Mouse (Mus musculus) intestine, embryonic 16.5 days (tissue): ENCODE results near the gene Pappa2. TPM values are rescaled to one million over a fixed set of nuclear protein-coding genes. Genes with fewer than 3 reads are reported as not detected.

ENCODE experiments used
- ATAC-seq: fragments of 200-750 bp; cut with Nextera tagmentation; 2 replicates; pipeline ENCODE4 v1.8.0; 2017; ENCODE audit warnings: moderate TSS enrichment, moderate library complexity
- H3K27ac ChIP-seq: fragments of 300-500 bp; sonication (generic); 2 replicates; pipeline ENCODE4 v1.5.1; 2014; ENCODE audit warnings: mild to moderate bottlenecking, low read length
- H3K27me3 ChIP-seq: fragments of 300-500 bp; sonication (generic); replicated peaks from 2 replicates; pipeline ENCODE4 v1.6.1; 2014; ENCODE audit warnings: low read length, control low read depth, mixed read lengths; ENCODE audit not compliant: control insufficient read depth, insufficient read depth
- H3K36me3 ChIP-seq: fragments of 300-500 bp; sonication (generic); 2 replicates; pipeline ENCODE4 v1.6.1; 2014; ENCODE audit warnings: low read length, control low read depth; ENCODE audit not compliant: control insufficient read depth, insufficient read depth
- H3K4me1 ChIP-seq: fragments of 300-500 bp; sonication (generic); 2 replicates; pipeline ENCODE4 v1.6.1; 2014; ENCODE audit warnings: low read length, control low read depth, mixed read lengths; ENCODE audit not compliant: control insufficient read depth, insufficient read depth
- H3K4me2 ChIP-seq: fragments of 300-500 bp; sonication (generic); 2 replicates; pipeline ENCODE4 v1.6.1; 2014; ENCODE audit warnings: low read depth, low read length, control low read depth
- H3K4me3 ChIP-seq: fragments of 300-500 bp; sonication (generic); 2 replicates; pipeline ENCODE4 v1.5.1; 2014; ENCODE audit warnings: mild to moderate bottlenecking, low read length
- H3K9ac ChIP-seq: fragments of 300-500 bp; sonication (generic); 2 replicates; pipeline ENCODE4 v1.6.1; 2014; ENCODE audit warnings: low read depth, low read length
- H3K9me3 ChIP-seq: fragments of 300-500 bp; sonication (generic); 2 replicates; pipeline ENCODE4 v1.6.1; 2016; ENCODE audit warnings: low read length, control low read depth; ENCODE audit not compliant: control insufficient read depth
- WGBS: fragments of 180-500 bp; shearing (Covaris S2); extraction: QIAGEN DNeasy Blood & Tissue Kit; methylation state at CpG from one replicate; pipeline ENCODE4 v1.1.7; 2014; 5-methylcytosine and 5-hydroxymethylcytosine counted together
- polyA plus RNA-seq: library from polyadenylated mRNA; unstranded; fragments of >200 nt; fragmentation: Nextera tagmentation; extraction: Ambion mirVana; gene quantifications from 2 replicates; pipeline ENCODE4 v1.2.1, GENCODE M21; 2015

Gene Pappa2
- 0.05 TPM in 2 replicates for polyA plus RNA-seq

GRCm38 (mm10) chr1:158980390-158980789 lies at the start of gene Pappa2:
Gene Pappa2 (minus strand): TSS chr1:158980490.
- no peaks in the 10 kb centered on the region for H3K27me3 ChIP-seq
- H3K27ac ChIP-seq, result no peak within 1 kb of the TSS
- no peak within 1 kb of the TSS for H3K9ac ChIP-seq
- H3K4me3 ChIP-seq, result no peak within 1 kb of the TSS
- no peaks in the 10 kb centered on the region for H3K4me1 ChIP-seq
- 64% methylated on average over 1 of the region's 1 CpGs for WGBS
- H3K4me2 ChIP-seq, result no peak within 1 kb of the TSS
- no peaks in the 10 kb centered on the region for H3K9me3 ChIP-seq
- no peak for ATAC-seq
- H3K36me3 ChIP-seq, result no peaks in the 10 kb centered on the region

- ATAC-seq, result no peak
- no peak overlapping the region for H3K4me2 ChIP-seq
- H3K27ac ChIP-seq, result no peak overlapping the region
- no peak overlapping the region for H3K9ac ChIP-seq
- no peaks in the 10 kb centered on the region for H3K4me1 ChIP-seq
- no peaks in the 10 kb centered on the region for H3K36me3 ChIP-seq
- WGBS, result 94% methylated on average over 2 of the region's 2 CpGs
- no peaks in the 10 kb centered on the region for H3K9me3 ChIP-seq
- no peak overlapping the region for H3K4me3 ChIP-seq
- no peaks in the 10 kb centered on the region for H3K27me3 ChIP-seq
These were observed 48.8 kb upstream of the Pappa2 start for GRCm38 (mm10) chr1:159029106-159029505.

GRCm38 (mm10) chr1:159014940-159015660 lies 34.8 kb upstream of the Pappa2 start:
- no peak overlapping the region for H3K27ac ChIP-seq
- no peak overlapping the region for H3K9ac ChIP-seq
- no peak overlapping the region for H3K4me2 ChIP-seq
- no peak for ATAC-seq
- H3K27me3 ChIP-seq, result no peaks in the 10 kb centered on the region
- H3K36me3 ChIP-seq, result no peaks in the 10 kb centered on the region
- H3K4me1 ChIP-seq, result no peaks in the 10 kb centered on the region
- WGBS, result 76% methylated on average over 5 of the region's 5 CpGs
- H3K9me3 ChIP-seq, result no peaks in the 10 kb centered on the region
- H3K4me3 ChIP-seq, result no peak overlapping the region

GRCm38 (mm10) chr1:158987042-158987441 lies 6.8 kb upstream of the Pappa2 start:
- Histone ChIP-seq H3K9me3 (no peaks in the 10 kb centered on the region), H3K9ac (no peak overlapping the region), H3K36me3 (no peaks in the 10 kb centered on the region), H3K4me1 (no peaks in the 10 kb centered on the region), H3K27ac (no peak overlapping the region), H3K27me3 (no peaks in the 10 kb centered on the region), H3K4me3 (no peak overlapping the region), H3K4me2 (no peak overlapping the region)
- no peak for ATAC-seq
- 74% methylated on average over 3 of the region's 3 CpGs for WGBS

- Histone ChIP-seq H3K27me3 (no peaks in the 10 kb centered on the region), H3K9ac (no peak overlapping the region), H3K9me3 (no peaks in the 10 kb centered on the region), H3K36me3 (no peaks in the 10 kb centered on the region), H3K4me3 (no peak overlapping the region), H3K4me1 (no peaks in the 10 kb centered on the region), H3K4me2 (no peak overlapping the region), H3K27ac (no peak overlapping the region)
- WGBS, result 39% methylated on average over 5 of the region's 5 CpGs
- ATAC-seq, result no peak
These were observed 17.9 kb downstream of the Pappa2 start for GRCm38 (mm10) chr1:158962340-158962739.

- Histone ChIP-seq H3K36me3 (no peaks in the 10 kb centered on the region), H3K27ac (no peak overlapping the region), H3K9me3 (no peaks in the 10 kb centered on the region), H3K9ac (no peak overlapping the region), H3K4me2 (no peak overlapping the region; the same call in 1 of the 2 replicates), H3K4me3 (no peak overlapping the region), H3K27me3 (no peaks in the 10 kb centered on the region), H3K4me1 (no peaks in the 10 kb centered on the region)
- ATAC-seq, result no peak
- 30% methylated on average over 4 of the region's 4 CpGs for WGBS
These were observed 19.3 kb downstream of the Pappa2 start for GRCm38 (mm10) chr1:158960984-158961383.

- H3K9me3 ChIP-seq, result no peaks in the 10 kb centered on the region
- H3K27ac ChIP-seq, result no peak overlapping the region
- ATAC-seq, result no peak
- H3K36me3 ChIP-seq, result no peaks in the 10 kb centered on the region
- H3K4me3 ChIP-seq, result no peak overlapping the region
- 25% methylated on average over 8 of the region's 8 CpGs for WGBS
- no peak overlapping the region for H3K9ac ChIP-seq
- H3K4me1 ChIP-seq, result no peaks in the 10 kb centered on the region
- no peak overlapping the region; the same call in 1 of the 2 replicates for H3K4me2 ChIP-seq
- H3K27me3 ChIP-seq, result no peaks in the 10 kb centered on the region
These were observed 19.7 kb downstream of the Pappa2 start for GRCm38 (mm10) chr1:158960549-158960948.

GRCm38 (mm10) chr1:158956361-158956760 lies 23.9 kb downstream of the Pappa2 start:
- Histone ChIP-seq H3K27ac (no peak overlapping the region), H3K4me1 (no peaks in the 10 kb centered on the region), H3K9ac (no peak overlapping the region), H3K27me3 (no peaks in the 10 kb centered on the region), H3K4me3 (no peak overlapping the region), H3K9me3 (no peaks in the 10 kb centered on the region), H3K36me3 (no peaks in the 10 kb centered on the region), H3K4me2 (no peak overlapping the region)
- no peak for ATAC-seq
- 88% methylated on average over 7 of the region's 7 CpGs for WGBS

- Histone ChIP-seq H3K9ac (no peak overlapping the region), H3K36me3 (no peaks in the 10 kb centered on the region), H3K4me1 (no peaks in the 10 kb centered on the region), H3K27ac (no peak overlapping the region), H3K9me3 (no peaks in the 10 kb centered on the region), H3K4me2 (no peak overlapping the region), H3K27me3 (no peaks in the 10 kb centered on the region), H3K4me3 (no peak overlapping the region)
- 64% methylated on average over 6 of the region's 6 CpGs for WGBS
- no peak for ATAC-seq
These were observed 25.5 kb downstream of the Pappa2 start for GRCm38 (mm10) chr1:158954785-158955184.
